Mouse (Mus musculus): ENCODE data around the gene Lsm12. TPM values are rescaled to one million over a fixed set of nuclear protein-coding genes. Genes with fewer than 3 reads are reported as not detected.

The Lsm12 gene
- polyA plus RNA-seq, 1 experiment from 2014 or later: 80.1 TPM

- H3K4me1 ChIP-seq (replicated peaks; ENCODE audit: control insufficient read depth, insufficient read depth, low read length): peaks cover 78% of the 10 kb centered on the region
- H3K4me2 ChIP-seq: peak overlapping the region; percentile 93
- peak overlapping the region; percentile 71 for H3K9ac ChIP-seq (ENCODE audit: low read depth, low read length)
- no peaks in the 10 kb centered on the region for H3K9me3 ChIP-seq (ENCODE audit: control insufficient read depth, low read length)
- DNase-seq (ENCODE audit: low spot score) (peak; percentile 89), ATAC-seq (replicated peaks; ENCODE audit: low FRiP score) (peak; percentile 88)
- no peaks in the 10 kb centered on the region for H3K36me3 ChIP-seq (ENCODE audit: control insufficient read depth, insufficient read depth, low read length)
- WGBS: under 1% methylated on average over 10 of the region's 10 CpGs
- H3K4me3 ChIP-seq (ENCODE audit: low read depth, low read length): peak overlapping the region; percentile 56
- H3K27ac ChIP-seq (ENCODE audit: low read depth, low read length): peak overlapping the region; percentile 81
- no peaks in the 10 kb centered on the region for H3K27me3 ChIP-seq (replicated peaks; ENCODE audit: control insufficient read depth, insufficient read depth, low read length)
These were observed 33.7 kb upstream of the Lsm12 start for GRCm38 (mm10) chr11:102218783-102219182.

GRCm38 (mm10) chr11:102217876-102218430 lies 32.9 kb upstream of the Lsm12 start:
- Histone ChIP-seq H3K9me3 (ENCODE audit: control insufficient read depth, low read length) (no peaks in the 10 kb centered on the region), H3K4me2 (peak overlapping the region; percentile 93), H3K27ac (ENCODE audit: low read depth, low read length) (peak overlapping the region; percentile 81), H3K27me3 (replicated peaks; ENCODE audit: control insufficient read depth, insufficient read depth, low read length) (no peaks in the 10 kb centered on the region), H3K36me3 (ENCODE audit: control insufficient read depth, insufficient read depth, low read length) (no peaks in the 10 kb centered on the region), H3K9ac (ENCODE audit: low read depth, low read length) (peak overlapping the region; percentile 71), H3K4me3 (ENCODE audit: low read depth, low read length) (peak overlapping the region; percentile 56), H3K4me1 (replicated peaks; ENCODE audit: control insufficient read depth, insufficient read depth, low read length) (peaks cover 72% of the 10 kb centered on the region)
- no peak for ATAC-seq (replicated peaks; ENCODE audit: low FRiP score)
- no peak for DNase-seq (ENCODE audit: low spot score)
- WGBS: 46% methylated on average over 7 of the region's 7 CpGs

- H3K27me3 ChIP-seq (replicated peaks; ENCODE audit: control insufficient read depth, insufficient read depth, low read length): no peaks in the 10 kb centered on the region
- H3K4me1 ChIP-seq (replicated peaks; ENCODE audit: control insufficient read depth, insufficient read depth, low read length): peaks cover 69% of the 10 kb centered on the region
- no peak overlapping the region for H3K27ac ChIP-seq (ENCODE audit: low read depth, low read length)
- peak overlapping the region; percentile 56 for H3K4me3 ChIP-seq (ENCODE audit: low read depth, low read length)
- peak overlapping the region; percentile 93 for H3K4me2 ChIP-seq
- DNase-seq (ENCODE audit: low spot score) (no peak), ATAC-seq (replicated peaks; ENCODE audit: low FRiP score) (no peak)
- H3K9ac ChIP-seq (ENCODE audit: low read depth, low read length): no peak overlapping the region
- no peaks in the 10 kb centered on the region for H3K9me3 ChIP-seq (ENCODE audit: control insufficient read depth, low read length)
- no peaks in the 10 kb centered on the region for H3K36me3 ChIP-seq (ENCODE audit: control insufficient read depth, insufficient read depth, low read length)
- WGBS: 81% methylated on average over 6 of the region's 6 CpGs
These were observed 32.3 kb upstream of the Lsm12 start for GRCm38 (mm10) chr11:102217396-102217795.

DNA sequence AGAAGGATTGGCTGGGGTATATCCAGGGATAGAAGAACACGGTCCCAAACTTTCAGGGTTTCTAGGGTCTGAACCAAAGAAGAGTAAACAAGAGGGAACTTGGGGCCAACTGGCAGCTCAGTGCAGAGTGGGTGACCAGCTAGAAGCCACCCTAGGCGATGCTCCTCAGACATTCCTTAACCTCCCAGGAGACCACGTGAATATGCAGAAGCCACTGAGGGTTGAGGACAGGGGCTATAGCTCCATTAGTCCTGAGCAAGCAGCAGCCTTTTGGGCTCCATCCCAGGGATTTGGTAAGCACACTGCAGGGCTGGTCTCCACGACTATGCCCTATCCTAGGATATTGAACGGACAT lies 31.8 kb upstream of the Lsm12 start:
- 51% methylated on average over 5 of the region's 5 CpGs for WGBS
- Histone ChIP-seq H3K36me3 (ENCODE audit: control insufficient read depth, insufficient read depth, low read length) (no peaks in the 10 kb centered on the region), H3K9me3 (ENCODE audit: control insufficient read depth, low read length) (no peaks in the 10 kb centered on the region), H3K4me2 (peak overlapping the region; percentile 93), H3K27ac (ENCODE audit: low read depth, low read length) (peak overlapping the region; percentile 45; the same call in 1 of the 2 replicates), H3K4me1 (replicated peaks; ENCODE audit: control insufficient read depth, insufficient read depth, low read length) (peaks cover 68% of the 10 kb centered on the region), H3K4me3 (ENCODE audit: low read depth, low read length) (peak overlapping the region; percentile 56; the same call in 1 of the 2 replicates), H3K9ac (ENCODE audit: low read depth, low read length) (no peak overlapping the region), H3K27me3 (replicated peaks; ENCODE audit: control insufficient read depth, insufficient read depth, low read length) (no peaks in the 10 kb centered on the region)
- ATAC-seq (replicated peaks; ENCODE audit: low FRiP score) (no peak), DNase-seq (ENCODE audit: low spot score) (no peak)

GRCm38 (mm10) chr11:102216056-102216885 lies 31.2 kb upstream of the Lsm12 start:
- DNase-seq (ENCODE audit: low spot score) (no peak), ATAC-seq (replicated peaks; ENCODE audit: low FRiP score) (no peak)
- H3K9me3 ChIP-seq (ENCODE audit: control insufficient read depth, low read length): no peaks in the 10 kb centered on the region
- no peaks in the 10 kb centered on the region for H3K27me3 ChIP-seq (replicated peaks; ENCODE audit: control insufficient read depth, insufficient read depth, low read length)
- H3K9ac ChIP-seq (ENCODE audit: low read depth, low read length): no peak overlapping the region
- H3K4me2 ChIP-seq: peak overlapping the region; percentile 93
- H3K4me3 ChIP-seq (ENCODE audit: low read depth, low read length): 0 out of 2 replicates have a peak overlapping the region, but pooled peaks have one; percentile 56
- H3K36me3 ChIP-seq (ENCODE audit: control insufficient read depth, insufficient read depth, low read length): peaks cover 3% of the 10 kb centered on the region; the same call in 1 of the 2 replicates
- H3K4me1 ChIP-seq (replicated peaks; ENCODE audit: control insufficient read depth, insufficient read depth, low read length): peaks cover 67% of the 10 kb centered on the region
- 41% methylated on average over 12 of the region's 12 CpGs for WGBS
- peak overlapping the region; percentile 75 for H3K27ac ChIP-seq (ENCODE audit: low read depth, low read length)

GRCm38 (mm10) chr11:102215511-102215910 lies 30.4 kb upstream of the Lsm12 start:
- H3K4me3 ChIP-seq (ENCODE audit: low read depth, low read length): no peak overlapping the region

DNA sequence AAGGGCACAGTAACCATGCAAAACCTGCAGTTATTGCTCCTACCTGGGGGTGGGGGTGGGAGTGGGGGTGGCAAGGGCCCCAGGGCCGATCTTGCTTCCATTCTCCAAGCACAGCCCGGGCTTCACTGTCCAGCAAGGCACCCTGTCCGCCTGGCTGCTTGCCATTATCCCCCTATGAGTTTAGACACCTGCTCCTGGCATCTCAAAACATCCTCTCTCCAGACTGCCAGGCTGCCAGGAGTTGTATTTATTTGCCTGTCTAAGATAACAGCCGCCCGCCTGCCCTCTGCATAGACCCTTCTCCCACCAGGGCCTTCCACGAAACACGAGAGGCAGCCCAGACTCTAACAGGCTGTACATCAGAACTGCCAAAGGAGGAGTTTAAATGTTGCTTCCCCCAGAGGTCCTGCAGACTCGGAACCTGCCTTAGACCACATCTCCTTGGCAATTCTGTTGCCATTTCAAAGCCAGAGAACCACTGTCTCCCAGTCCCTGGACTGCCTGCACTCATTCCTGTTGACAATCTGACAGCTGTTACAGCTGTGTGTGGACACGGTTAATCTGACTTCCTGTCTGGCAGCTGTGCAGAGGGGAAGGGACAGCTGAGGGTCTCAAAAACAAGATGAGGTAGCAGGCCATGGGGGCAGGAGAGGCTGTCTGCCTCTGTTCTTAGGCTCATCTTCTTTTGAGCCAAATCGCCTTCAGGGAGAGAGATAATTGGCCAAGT lies 29.5 kb upstream of the Lsm12 start:
- no peak for ATAC-seq (replicated peaks; ENCODE audit: low FRiP score)
- H3K4me3 ChIP-seq (ENCODE audit: low read depth, low read length): no peak overlapping the region
- no peaks in the 10 kb centered on the region for H3K9me3 ChIP-seq (ENCODE audit: control insufficient read depth, low read length)
- 53% methylated on average over 10 of the region's 10 CpGs for WGBS
- DNase-seq (ENCODE audit: low spot score): no peak
- no peak overlapping the region for H3K4me2 ChIP-seq
- no peak overlapping the region for H3K27ac ChIP-seq (ENCODE audit: low read depth, low read length)
- no peaks in the 10 kb centered on the region for H3K27me3 ChIP-seq (replicated peaks; ENCODE audit: control insufficient read depth, insufficient read depth, low read length)
- H3K9ac ChIP-seq (ENCODE audit: low read depth, low read length): no peak overlapping the region
- H3K4me1 ChIP-seq (replicated peaks; ENCODE audit: control insufficient read depth, insufficient read depth, low read length): peaks cover 67% of the 10 kb centered on the region
- peaks cover 3% of the 10 kb centered on the region; the same call in 1 of the 2 replicates for H3K36me3 ChIP-seq (ENCODE audit: control insufficient read depth, insufficient read depth, low read length)

More at GRCm38 (mm10) chr11:102215511-102215910, 30.4 kb upstream of the Lsm12 start:
- Histone ChIP-seq H3K9ac (ENCODE audit: low read depth, low read length) (no peak overlapping the region), H3K9me3 (ENCODE audit: control insufficient read depth, low read length) (no peaks in the 10 kb centered on the region), H3K4me1 (replicated peaks; ENCODE audit: control insufficient read depth, insufficient read depth, low read length) (peaks cover 69% of the 10 kb centered on the region), H3K27me3 (replicated peaks; ENCODE audit: control insufficient read depth, insufficient read depth, low read length) (no peaks in the 10 kb centered on the region), H3K4me2 (peak overlapping the region; percentile 54), H3K27ac (ENCODE audit: low read depth, low read length) (peak overlapping the region; percentile 75; the same call in 1 of the 2 replicates), H3K36me3 (ENCODE audit: control insufficient read depth, insufficient read depth, low read length) (peaks cover 3% of the 10 kb centered on the region; the same call in 1 of the 2 replicates)
- ATAC-seq (replicated peaks; ENCODE audit: low FRiP score) (no peak), DNase-seq (ENCODE audit: low spot score) (no peak)
- 78% methylated on average over 11 of the region's 11 CpGs for WGBS

DNA sequence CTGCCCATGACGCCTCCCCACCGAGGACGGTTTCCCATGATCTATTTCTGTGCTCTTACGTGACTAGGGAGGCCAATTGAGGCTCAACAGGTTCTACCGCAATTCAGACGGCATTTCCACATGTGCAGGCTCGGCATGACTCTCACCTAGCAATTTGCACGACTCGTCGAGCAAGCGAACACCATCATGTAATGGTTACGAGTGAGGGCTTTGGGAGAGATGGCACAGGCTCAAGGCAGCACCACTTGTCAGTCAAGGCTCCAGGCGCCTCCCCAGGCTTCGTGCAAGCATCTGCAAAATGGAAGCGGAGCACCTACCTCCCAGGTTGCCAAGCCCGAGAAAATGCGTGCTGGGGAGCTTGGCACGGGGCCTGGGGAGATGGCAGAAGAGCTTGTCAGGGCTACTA lies 26.8 kb upstream of the Lsm12 start:
- H3K9me3 ChIP-seq (ENCODE audit: control insufficient read depth, low read length): no peaks in the 10 kb centered on the region
- H3K4me3 ChIP-seq (ENCODE audit: low read depth, low read length): no peak overlapping the region
- no peak for DNase-seq (ENCODE audit: low spot score)
- WGBS: 85% methylated on average over 18 of the region's 18 CpGs
- no peak overlapping the region for H3K4me2 ChIP-seq
- no peak overlapping the region for H3K27ac ChIP-seq (ENCODE audit: low read depth, low read length)
- peaks cover 61% of the 10 kb centered on the region for H3K4me1 ChIP-seq (replicated peaks; ENCODE audit: control insufficient read depth, insufficient read depth, low read length)
- peaks cover 3% of the 10 kb centered on the region; the same call in 1 of the 2 replicates for H3K36me3 ChIP-seq (ENCODE audit: control insufficient read depth, insufficient read depth, low read length)
- ATAC-seq (replicated peaks; ENCODE audit: low FRiP score): no peak
- no peaks in the 10 kb centered on the region for H3K27me3 ChIP-seq (replicated peaks; ENCODE audit: control insufficient read depth, insufficient read depth, low read length)
- H3K9ac ChIP-seq (ENCODE audit: low read depth, low read length): no peak overlapping the region
